Mouse (Mus musculus) E14TG2a.4 (cell line): Measurements from ENCODE around the gene Samd8.

ENCODE experiments used
- H3K27me3 ChIP-seq: 2 replicates; pipeline ENCODE4 v1.6.1; 2014; ENCODE audit warnings: low read length, control low read depth; ENCODE audit not compliant: insufficient read depth
- H3K36me3 ChIP-seq: 2 replicates; pipeline ENCODE4 v1.6.1; 2014; ENCODE audit warnings: low read length, control low read depth; ENCODE audit not compliant: insufficient read depth
- H3K4me1 ChIP-seq: replicated peaks from 2 replicates; pipeline ENCODE4 v1.6.1; 2014; ENCODE audit warnings: low read depth, low read length, control low read depth
- H3K4me3 ChIP-seq: replicated peaks from 2 replicates; pipeline ENCODE4 v1.5.1; 2014; ENCODE audit warnings: mild to moderate bottlenecking, low read length
- H3K9me3 ChIP-seq: 2 replicates; pipeline ENCODE4 v1.6.1; 2014; ENCODE audit warnings: low read length, control low read depth
- CTCF ChIP-seq: conservative IDR thresholded peaks from 2 replicates; pipeline ENCODE4 v1.5.1; 2014; ENCODE audit warnings: low read length
- NANOG ChIP-seq: IDR thresholded peaks from 2 replicates; pipeline ENCODE4 v1.6.1; 2014; ENCODE audit warnings: borderline replicate concordance, low read length, mixed read lengths
- POU5F1 ChIP-seq: IDR thresholded peaks from 2 replicates; pipeline ENCODE4 v1.6.1; 2014; ENCODE audit warnings: low read length, borderline replicate concordance

Gene Samd8

GRCm38 (mm10) chr14:21719646-21720383 lies 30.5 kb upstream of the Samd8 start:
- H3K4me1 ChIP-seq: no peaks in the 10 kb centered on the region
- H3K4me3 ChIP-seq: no peak overlapping the region
- peaks cover 6% of the 10 kb centered on the region; the same call in 1 of the 2 replicates for H3K27me3 ChIP-seq
- H3K36me3 ChIP-seq: no peaks in the 10 kb centered on the region
- peaks cover 10% of the 10 kb centered on the region for H3K9me3 ChIP-seq
- TF ChIP-seq CTCF: no peak
- TF ChIP-seq POU5F1: no peak
- TF ChIP-seq NANOG: no peak

- H3K4me1 ChIP-seq: no peaks in the 10 kb centered on the region
- TF ChIP-seq POU5F1: no peak
- no peak overlapping the region for H3K4me3 ChIP-seq
- H3K36me3 ChIP-seq: no peaks in the 10 kb centered on the region
- H3K27me3 ChIP-seq: peaks cover 8% of the 10 kb centered on the region
- peaks cover 10% of the 10 kb centered on the region for H3K9me3 ChIP-seq
These were observed 29.7 kb upstream of the Samd8 start for GRCm38 (mm10) chr14:21720430-21721205.

GRCm38 (mm10) chr14:21722021-21722698 lies 28.2 kb upstream of the Samd8 start:
- no peak for TF ChIP-seq POU5F1
- TF ChIP-seq NANOG: no peak
- no peak for TF ChIP-seq CTCF
- Histone ChIP-seq H3K4me1 (no peaks in the 10 kb centered on the region), H3K36me3 (no peaks in the 10 kb centered on the region), H3K27me3 (peaks cover 8% of the 10 kb centered on the region), H3K9me3 (peaks cover 10% of the 10 kb centered on the region), H3K4me3 (no peak overlapping the region)

- Histone ChIP-seq H3K4me1 (no peaks in the 10 kb centered on the region), H3K4me3 (no peak overlapping the region), H3K36me3 (no peaks in the 10 kb centered on the region), H3K27me3 (peaks cover 4% of the 10 kb centered on the region), H3K9me3 (peaks cover 5% of the 10 kb centered on the region; the same call in 1 of the 2 replicates)
- TF ChIP-seq POU5F1: no peak
- TF ChIP-seq CTCF: no peak
- TF ChIP-seq NANOG: no peak
These were observed 21.1 kb upstream of the Samd8 start for GRCm38 (mm10) chr14:21729031-21729732.

GRCm38 (mm10) chr14:21729936-21730335 lies 20.4 kb upstream of the Samd8 start:
- no peak overlapping the region for H3K4me3 ChIP-seq
- H3K4me1 ChIP-seq: no peaks in the 10 kb centered on the region
- H3K9me3 ChIP-seq: peaks cover 5% of the 10 kb centered on the region; the same call in 1 of the 2 replicates
- TF ChIP-seq CTCF (no peak), POU5F1 (no peak), NANOG (no peak)
- H3K36me3 ChIP-seq: no peaks in the 10 kb centered on the region
- H3K27me3 ChIP-seq: peaks cover under 1% of the 10 kb centered on the region; the same call in 1 of the 2 replicates

- Histone ChIP-seq H3K4me3 (no peak overlapping the region), H3K9me3 (peaks cover 5% of the 10 kb centered on the region; the same call in 1 of the 2 replicates), H3K36me3 (no peaks in the 10 kb centered on the region), H3K27me3 (no peaks in the 10 kb centered on the region), H3K4me1 (no peaks in the 10 kb centered on the region)
- TF ChIP-seq POU5F1 (no peak), NANOG (no peak), CTCF (no peak)
These were observed 17.0 kb upstream of the Samd8 start for GRCm38 (mm10) chr14:21733131-21733905.

- Histone ChIP-seq H3K9me3 (no peaks in the 10 kb centered on the region), H3K36me3 (no peaks in the 10 kb centered on the region), H3K4me3 (no peak overlapping the region), H3K27me3 (peaks cover 22% of the 10 kb centered on the region), H3K4me1 (peaks cover 6% of the 10 kb centered on the region; the same call in 1 of the 2 replicates)
- TF ChIP-seq NANOG: no peak
- no peak for TF ChIP-seq CTCF
- no peak for TF ChIP-seq POU5F1
These were observed 10.0 kb upstream of the Samd8 start for GRCm38 (mm10) chr14:21740345-21740744.
